Mouse (Mus musculus) heart, embryonic 14.5 days (tissue): ENCODE results near the gene Cfap206. TPM values are rescaled to one million over a fixed set of nuclear protein-coding genes. Genes with fewer than 3 reads are reported as not detected.

Source experiments
- ATAC-seq: fragments of 200-750 bp; cut with Nextera tagmentation; 2 replicates; pipeline ENCODE4 v1.8.0; 2017; ENCODE audit warnings: low read depth, moderate TSS enrichment; ENCODE audit not compliant: insufficient number of reproducible peaks, insufficient read depth, low FRiP score
- H3K27ac ChIP-seq, 2 experiments: fragments of 200-500 bp in 1 of 2; fragments of 300-500 bp in 1 of 2; sonication (generic) in 1 of 2; replicated peaks in 1 of 2; 2 replicates each; pipeline ENCODE4 v1.5.1; 2012 to 2014; ENCODE audit warnings: low read depth in 2 of 2, low read length in 2 of 2, control low read depth in 1 of 2, mild to moderate bottlenecking in 1 of 2, mixed read lengths in 1 of 2; ENCODE audit not compliant: control insufficient read depth in 1 of 2, insufficient read depth in 1 of 2
- H3K27me3 ChIP-seq: fragments of 300-500 bp; sonication (generic); 2 replicates; pipeline ENCODE4 v1.6.1; 2014; ENCODE audit warnings: mild to moderate bottlenecking, low read length, control low read depth; ENCODE audit not compliant: control insufficient read depth, insufficient read depth
- H3K36me3 ChIP-seq: fragments of 300-500 bp; sonication (generic); 2 replicates; pipeline ENCODE4 v1.6.1; 2014; ENCODE audit warnings: mild to moderate bottlenecking, control low read depth, low read length, mixed read lengths; ENCODE audit not compliant: control insufficient read depth, insufficient read depth
- H3K4me1 ChIP-seq, 2 experiments: fragments of 200-500 bp in 1 of 2; fragments of 300-500 bp in 1 of 2; sonication (generic) in 1 of 2; 2 replicates each; pipeline ENCODE4 v1.6.1; 2012 to 2014; ENCODE audit warnings: low read length in 2 of 2, control low read depth in 1 of 2, mixed read lengths in 1 of 2; ENCODE audit not compliant: control insufficient read depth in 2 of 2, insufficient read depth in 2 of 2
- H3K4me2 ChIP-seq: fragments of 300-500 bp; sonication (generic); 2 replicates; pipeline ENCODE4 v1.6.1; 2014; ENCODE audit warnings: mild to moderate bottlenecking, low read length
- H3K4me3 ChIP-seq, 2 experiments: fragments of 200-500 bp in 1 of 2; fragments of 300-500 bp in 1 of 2; sonication (generic) in 1 of 2; 2 replicates each; pipeline ENCODE4 v1.5.1; 2012 to 2014; ENCODE audit warnings: low read length in 2 of 2, mild to moderate bottlenecking in 2 of 2, control low read depth in 1 of 2, low read depth in 1 of 2, moderate library complexity in 1 of 2; ENCODE audit not compliant: control insufficient read depth in 1 of 2, insufficient read depth in 1 of 2
- H3K9ac ChIP-seq: fragments of 300-500 bp; sonication (generic); 2 replicates; pipeline ENCODE4 v1.6.1; 2014; ENCODE audit warnings: mild to moderate bottlenecking, low read length
- H3K9me3 ChIP-seq: fragments of 300-500 bp; sonication (generic); 2 replicates; pipeline ENCODE4 v1.6.1; 2016; ENCODE audit warnings: low read length, control low read depth; ENCODE audit not compliant: control insufficient read depth
- WGBS: fragments of 180-500 bp; shearing (Covaris S2); extraction: QIAGEN DNeasy Blood & Tissue Kit; methylation state at CpG from one replicate; pipeline ENCODE4 v1.1.7; 2014; 5-methylcytosine and 5-hydroxymethylcytosine counted together
- polyA plus RNA-seq: library from polyadenylated mRNA; unstranded; fragments of >200 nt; fragmentation: Nextera tagmentation; extraction: Ambion mirVana; gene quantifications from 2 replicates; pipeline ENCODE4 v1.2.1, GENCODE M21; 2014

The Cfap206 gene
- polyA plus RNA-seq, 1 experiment from 2014 or later: 0.38 TPM

GRCm38 (mm10) chr4:34639745-34640364 lies 90.2 kb downstream of the Cfap206 start:
- H3K27me3 ChIP-seq: no peaks in the 10 kb centered on the region
- no peak for ATAC-seq
- no peak overlapping the region for H3K4me3 ChIP-seq
- H3K9ac ChIP-seq: no peak overlapping the region
- WGBS: 93% methylated on average over 5 of the region's 5 CpGs
- H3K36me3 ChIP-seq: peaks cover 48% of the 10 kb centered on the region
- H3K4me1 ChIP-seq: no peaks in the 10 kb centered on the region
- no peak overlapping the region for H3K4me2 ChIP-seq
- no peaks in the 10 kb centered on the region for H3K9me3 ChIP-seq
- H3K27ac ChIP-seq: no peak overlapping the region

Other genes starting within 250 kb of the Cfap206 start
- gene Akirin2, start 179.3 kb downstream of the Cfap206 start, polyA plus RNA-seq: 44.6 and 45.1 TPM in 2 replicates
- gene Orc3, start 115.3 kb downstream of the Cfap206 start, polyA plus RNA-seq: 70.6 and 75.6 TPM in 2 replicates
- 47.3 and 48.0 TPM in 2 replicates for gene Rars2, start 115.2 kb downstream of the Cfap206 start, polyA plus RNA-seq
- gene Slc35a1, start 42.8 kb downstream of the Cfap206 start, polyA plus RNA-seq: 47.9 and 55.7 TPM in 2 replicates
- gene Gm136, start 26.1 kb upstream of the Cfap206 start, polyA plus RNA-seq: not detected in 2 replicates
- gene Smim8, start 48.2 kb upstream of the Cfap206 start, polyA plus RNA-seq: 68.0 and 84.5 TPM in 2 replicates
- gene Zfp292, start 152.8 kb upstream of the Cfap206 start, polyA plus RNA-seq: 17.8 and 18.7 TPM in 2 replicates
- gene Cga, start 163.6 kb upstream of the Cfap206 start, polyA plus RNA-seq: not detected in 2 replicates